Mouse (Mus musculus) erythroblast, embryonic 14.5 days (primary cell): Measurements from ENCODE around the gene Trmt112. TPM values are rescaled to one million over a fixed set of nuclear protein-coding genes. Genes with fewer than 3 reads are reported as not detected.
"Not testable (repeated sequence)": the region's sequence is repeated elsewhere in the genome, so short reads cannot be mapped to it uniquely, and the experiment has no call there.

ENCODE experiments used
- H3K27me3 ChIP-seq: 2 replicates; pipeline ENCODE4 v1.6.1; 2012; ENCODE audit warnings: inconsistent platforms; ENCODE audit not compliant: control insufficient read depth
- H3K36me3 ChIP-seq: 2 replicates; pipeline ENCODE4 v1.6.1; 2012; ENCODE audit warnings: mild to moderate bottlenecking, inconsistent platforms; ENCODE audit not compliant: control insufficient read depth
- H3K4me1 ChIP-seq: 2 replicates; pipeline ENCODE4 v1.6.1; 2012; ENCODE audit warnings: inconsistent platforms; ENCODE audit not compliant: control insufficient read depth
- H3K4me3 ChIP-seq: replicated peaks from 2 replicates; pipeline ENCODE3; 2012; ENCODE audit warnings: moderate library complexity, mild to moderate bottlenecking, inconsistent platforms
- H3K9me3 ChIP-seq: 2 replicates; pipeline ENCODE4 v1.6.1; 2012; ENCODE audit warnings: low read length, inconsistent platforms, mixed read lengths; ENCODE audit not compliant: control insufficient read depth
- GATA1 ChIP-seq: IDR thresholded peaks from 2 replicates; pipeline ENCODE4 v1.6.1; 2012; ENCODE audit warnings: low read length, inconsistent platforms, mixed read lengths
- TAL1 ChIP-seq: IDR thresholded peaks from 3 replicates; pipeline ENCODE4 v1.6.1; 2012; ENCODE audit warnings: low read length, inconsistent platforms, mixed read lengths
- polyA plus RNA-seq: library from polyadenylated mRNA; stranded (reverse); fragments of >175 nt; gene quantifications from 2 replicates; pipeline ENCODE4 v1.2.3, GENCODE M21; 2012

The Trmt112 gene
- polyA plus RNA-seq, 1 experiment = 8.3 TPM

DNA sequence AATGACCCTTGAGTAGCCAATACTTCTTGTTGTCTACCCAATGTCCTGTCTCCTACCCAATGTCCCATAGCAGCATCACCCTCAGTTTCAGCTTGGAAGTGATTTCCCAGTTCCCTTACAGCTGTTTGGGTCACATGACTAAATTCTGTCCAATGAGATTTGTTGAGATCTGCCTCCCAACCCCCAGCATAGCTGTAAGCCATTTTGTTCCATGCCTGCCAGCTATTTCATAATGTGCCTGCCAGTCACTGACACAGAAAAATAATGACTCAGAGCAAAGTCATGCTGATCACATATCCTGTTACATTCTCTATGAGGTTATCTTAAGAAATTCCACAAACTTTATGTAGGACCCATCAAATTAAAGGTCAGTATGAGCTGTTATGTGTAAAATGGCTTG, 32.7 kb upstream of the Trmt112 start:
- Histone ChIP-seq H3K4me3 (no peak overlapping the region), H3K4me1 (peaks cover 2% of the 10 kb centered on the region; the same call in 1 of the 2 replicates), H3K36me3 (no peaks in the 10 kb centered on the region), H3K9me3 (no peaks in the 10 kb centered on the region), H3K27me3 (no peaks in the 10 kb centered on the region)
- TF ChIP-seq GATA1 (no peak), TAL1 (no peak)

DNA sequence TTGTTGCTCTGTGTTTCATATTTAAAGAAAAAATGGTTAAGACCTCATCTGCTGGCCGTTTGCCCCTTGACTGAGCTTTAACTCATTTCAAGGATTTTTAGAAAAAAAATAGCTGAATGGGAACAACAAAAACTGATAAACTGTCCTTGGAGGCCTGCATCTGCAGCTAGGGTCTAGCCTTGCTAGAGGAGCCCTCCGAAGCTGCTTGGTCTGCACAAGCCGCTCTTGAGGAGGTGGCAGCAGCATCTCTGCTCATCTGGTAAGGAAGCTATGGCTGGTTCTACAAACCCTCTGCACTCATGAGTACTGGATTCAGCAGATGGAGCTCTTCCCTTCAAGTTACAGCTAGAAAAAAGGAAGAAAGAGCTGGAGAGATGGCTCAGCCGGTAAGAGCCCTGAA, 31.5 kb upstream of the Trmt112 start:
- no peaks in the 10 kb centered on the region for H3K9me3 ChIP-seq
- no peak for TF ChIP-seq GATA1
- no peak for TF ChIP-seq TAL1
- no peaks in the 10 kb centered on the region for H3K36me3 ChIP-seq
- no peaks in the 10 kb centered on the region for H3K27me3 ChIP-seq
- H3K4me1 ChIP-seq = no peaks in the 10 kb centered on the region
- no peak overlapping the region for H3K4me3 ChIP-seq

DNA sequence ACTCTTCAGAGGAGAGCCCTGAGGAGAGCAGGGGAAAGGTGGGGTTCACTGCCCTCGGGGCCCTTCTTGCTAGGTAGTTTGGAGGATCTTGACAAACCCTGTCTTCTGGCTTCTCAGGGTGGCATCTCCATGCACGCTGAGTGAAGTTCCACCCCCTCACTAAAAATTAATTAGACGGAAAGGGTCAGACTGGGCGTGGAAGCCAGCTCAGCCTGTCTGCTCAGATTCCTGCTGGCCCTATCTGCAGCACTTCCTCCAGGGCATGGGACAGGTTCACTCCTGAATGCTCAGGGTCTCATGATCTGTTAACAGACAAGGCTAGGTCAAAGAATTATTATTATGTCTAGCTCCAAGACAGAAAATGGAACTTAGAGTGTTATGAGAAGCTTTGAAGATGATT, 17.0 kb upstream of the Trmt112 start:
- TF ChIP-seq GATA1 (no peak), TAL1 (no peak)
- Histone ChIP-seq H3K27me3 (peaks cover 7% of the 10 kb centered on the region), H3K4me1 (no peaks in the 10 kb centered on the region), H3K9me3 (peaks cover 7% of the 10 kb centered on the region), H3K4me3 (no peak overlapping the region), H3K36me3 (no peaks in the 10 kb centered on the region)

DNA sequence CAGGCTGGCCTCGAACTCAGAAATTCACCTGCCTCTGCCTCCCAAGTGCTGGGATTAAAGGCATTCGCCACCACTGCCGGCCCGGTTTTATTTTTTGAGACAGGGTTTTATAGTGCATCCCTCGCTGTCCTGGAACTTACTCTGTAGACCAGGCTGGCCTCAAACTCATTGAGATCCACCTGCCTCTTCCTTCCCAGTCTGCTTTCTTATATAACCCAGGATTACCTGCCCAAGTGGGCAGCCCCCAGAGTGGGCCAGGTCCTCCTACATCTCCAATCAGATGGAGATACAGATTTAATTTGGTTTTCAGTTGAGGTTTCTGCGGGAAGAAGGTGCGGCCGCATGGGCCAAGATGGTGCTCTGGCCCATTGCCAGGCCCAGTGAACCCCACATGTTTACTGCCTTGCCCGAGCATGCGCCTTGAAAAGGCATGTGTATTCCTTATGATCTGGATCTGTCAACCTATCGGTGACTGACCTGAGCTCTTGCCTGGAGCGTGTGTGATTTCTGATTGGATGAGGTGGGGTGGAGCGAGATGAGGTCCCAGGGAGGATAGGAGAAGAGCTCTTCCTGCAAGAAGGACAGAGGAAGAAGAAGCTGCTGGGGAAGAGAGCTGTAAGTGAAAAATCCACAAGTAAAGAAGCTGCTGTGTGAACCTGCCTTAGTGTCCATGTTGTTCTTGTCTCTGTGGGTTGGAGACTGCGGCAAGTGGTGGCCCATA, 15.6 kb upstream of the Trmt112 start:
- Histone ChIP-seq H3K27me3 (peaks cover 7% of the 10 kb centered on the region), H3K4me3 (no peak overlapping the region), H3K4me1 (no peaks in the 10 kb centered on the region), H3K9me3 (peaks cover 7% of the 10 kb centered on the region), H3K36me3 (no peaks in the 10 kb centered on the region)
- TF ChIP-seq TAL1 = no peak
- TF ChIP-seq GATA1 = no peak

DNA sequence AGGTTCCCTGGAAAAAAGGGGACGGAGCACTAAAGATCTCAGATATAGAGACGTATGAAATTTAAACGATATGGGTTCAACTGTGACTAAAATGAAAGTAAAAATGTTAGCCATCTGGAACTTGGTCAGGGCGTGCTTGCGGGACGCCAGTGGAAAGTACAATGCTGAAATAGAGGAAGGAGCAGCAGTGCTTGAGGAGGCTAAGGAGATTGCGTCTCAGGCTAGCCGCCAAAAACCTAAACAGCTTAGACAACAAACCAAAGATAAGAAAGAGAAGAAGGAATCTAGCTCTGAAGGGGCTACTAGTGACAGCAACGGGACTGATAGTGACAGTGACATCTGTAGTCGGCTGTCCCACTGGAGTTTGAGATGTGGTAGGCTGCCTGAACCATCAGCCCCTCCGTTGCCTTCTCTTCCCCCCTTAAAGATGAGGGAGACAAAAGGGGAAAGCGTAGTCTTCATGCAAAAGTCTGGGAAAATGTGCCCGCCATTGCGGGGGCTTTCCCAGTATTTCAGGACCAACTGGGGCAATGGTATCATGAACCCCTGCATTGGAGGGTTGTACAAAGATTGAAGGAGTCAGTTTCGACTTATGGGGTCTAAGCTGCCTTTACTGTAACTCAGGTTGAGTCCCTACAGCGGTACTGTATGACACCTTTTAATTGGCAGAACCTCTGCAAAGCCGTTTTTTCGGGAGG, 13.7 kb upstream of the Trmt112 start:
- not testable (repeated sequence) for H3K36me3 ChIP-seq, H3K27me3 ChIP-seq, H3K4me1 ChIP-seq, H3K4me3 ChIP-seq
- peaks cover 17% of the 10 kb centered on the region for H3K9me3 ChIP-seq

DNA sequence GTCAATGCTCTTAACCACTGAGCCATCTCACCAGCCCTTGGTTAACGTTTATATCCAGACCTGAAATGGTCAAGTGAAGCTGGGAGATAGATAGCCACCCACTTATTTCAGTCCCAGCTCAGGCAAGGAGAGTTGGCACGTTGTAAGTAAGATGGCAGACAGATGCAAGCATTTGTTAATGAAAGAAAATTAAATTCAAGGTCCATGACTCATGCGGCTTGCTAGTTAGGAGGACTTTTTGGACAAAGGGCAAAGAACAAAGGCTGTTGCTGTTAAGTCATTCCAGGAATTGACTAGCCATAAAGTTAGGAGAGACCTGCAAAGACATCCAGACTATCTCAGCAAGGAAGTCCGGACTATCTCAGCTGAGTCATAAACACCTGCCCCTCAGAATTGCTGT, 9.9 kb upstream of the Trmt112 start:
- Histone ChIP-seq H3K4me3 (no peak overlapping the region), H3K9me3 (peaks cover 21% of the 10 kb centered on the region), H3K36me3 (peaks cover 2% of the 10 kb centered on the region; the same call in 1 of the 2 replicates), H3K27me3 (peaks cover 7% of the 10 kb centered on the region), H3K4me1 (no peaks in the 10 kb centered on the region)
- no peak for TF ChIP-seq GATA1
- no peak for TF ChIP-seq TAL1

DNA sequence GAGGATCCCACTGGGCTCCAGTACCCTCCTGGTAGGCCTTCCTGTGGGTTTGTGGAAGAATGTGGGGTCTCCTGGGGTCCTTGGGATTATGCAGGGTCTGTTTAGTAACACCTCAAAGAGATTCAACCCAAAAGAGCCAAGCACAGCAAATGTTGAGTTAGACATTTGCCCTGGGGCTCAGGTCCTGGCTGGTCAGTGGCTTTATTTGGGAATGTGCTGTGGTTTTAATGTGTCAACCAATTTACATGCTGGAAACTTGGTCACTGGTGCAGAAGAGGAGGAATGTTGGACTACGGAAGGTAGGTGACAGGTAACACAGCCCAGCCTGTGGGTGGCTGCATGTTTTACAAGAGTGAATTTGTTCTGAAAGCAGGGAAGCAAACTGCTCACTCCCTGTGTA, 6.5 kb upstream of the Trmt112 start:
- Histone ChIP-seq H3K4me3 (no peak overlapping the region), H3K27me3 (no peaks in the 10 kb centered on the region; the same call in none of the 2 replicates), H3K9me3 (peaks cover 14% of the 10 kb centered on the region), H3K4me1 (peaks cover 9% of the 10 kb centered on the region), H3K36me3 (peaks cover 27% of the 10 kb centered on the region)
- TF ChIP-seq GATA1 (no peak), TAL1 (no peak)

DNA sequence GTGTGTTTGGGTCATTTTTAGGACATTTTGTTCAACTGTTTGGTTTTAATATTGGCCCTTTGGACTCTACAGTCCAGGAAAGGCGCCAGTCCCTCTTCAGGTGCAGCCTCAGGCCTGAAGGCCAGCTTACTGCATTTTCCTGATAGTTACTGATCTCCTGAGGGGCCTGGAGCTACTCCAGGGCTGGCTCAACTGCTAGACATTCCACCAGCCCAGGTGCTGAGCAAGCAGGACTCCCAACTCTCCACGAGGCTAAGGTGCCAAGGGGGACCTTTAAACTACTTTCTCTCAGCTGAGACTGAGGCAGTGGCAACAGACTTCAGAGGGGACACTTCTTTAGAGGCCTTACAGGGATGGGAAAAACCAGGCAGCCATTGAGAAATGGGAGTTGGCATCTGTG, 4.7 kb upstream of the Trmt112 start:
- Histone ChIP-seq H3K4me1 (peaks cover 24% of the 10 kb centered on the region), H3K4me3 (no peak overlapping the region), H3K36me3 (peaks cover 27% of the 10 kb centered on the region), H3K9me3 (peaks cover 10% of the 10 kb centered on the region), H3K27me3 (no peaks in the 10 kb centered on the region; the same call in 1 of the 2 replicates)
- TF ChIP-seq GATA1 (no peak), TAL1 (no peak)

DNA sequence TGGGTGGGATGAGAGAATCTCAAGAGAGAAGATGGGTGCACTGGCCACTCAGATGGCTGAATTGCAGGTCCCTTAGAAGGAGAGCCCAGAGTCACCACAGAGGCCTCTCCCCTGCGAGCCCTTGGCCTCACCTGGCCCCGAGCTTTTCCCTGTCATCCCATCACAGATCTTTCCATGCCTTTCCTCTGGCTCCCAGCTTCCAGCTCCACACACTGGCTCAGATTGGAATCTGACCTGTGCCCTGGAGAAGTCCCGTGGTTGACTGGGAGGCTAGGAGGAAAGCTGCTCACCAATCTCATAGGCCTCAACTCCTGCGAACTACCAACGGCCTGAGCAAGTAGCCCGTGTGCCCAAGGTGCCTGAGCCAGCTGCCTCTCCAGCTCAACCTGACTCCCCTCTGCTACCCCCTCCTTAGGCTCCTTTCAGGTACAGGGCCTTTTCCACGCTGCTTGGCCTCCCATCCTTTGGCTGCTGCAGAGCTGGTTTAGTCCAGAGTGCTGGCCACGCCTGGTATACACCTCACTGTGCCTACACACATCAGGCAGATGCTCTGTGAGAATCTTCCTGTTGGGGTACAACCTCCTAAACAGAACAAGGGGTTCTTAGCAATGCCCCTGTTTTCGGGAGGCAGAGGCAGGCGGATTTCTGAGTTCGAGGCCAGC, 3.9 kb upstream of the Trmt112 start:
- Histone ChIP-seq H3K27me3 (no peaks in the 10 kb centered on the region), H3K9me3 (peaks cover 3% of the 10 kb centered on the region; the same call in 1 of the 2 replicates), H3K4me3 (no peak overlapping the region), H3K36me3 (peaks cover 27% of the 10 kb centered on the region), H3K4me1 (peaks cover 27% of the 10 kb centered on the region)
- TF ChIP-seq GATA1 = no peak
- no peak for TF ChIP-seq TAL1
